Mouse (Mus musculus) hindbrain, embryonic 13.5 days (tissue): ENCODE results near the gene Gp9. TPM values are rescaled to one million over a fixed set of nuclear protein-coding genes. Genes with fewer than 3 reads are reported as not detected.
"Not testable (repeated sequence)": the region's sequence is repeated elsewhere in the genome, so short reads cannot be mapped to it uniquely, and the experiment has no call there.

Source experiments
- ATAC-seq: fragments of 200-750 bp; cut with Nextera tagmentation; 2 replicates; pipeline ENCODE4 v1.8.0; 2017; ENCODE audit warnings: moderate TSS enrichment; ENCODE audit not compliant: low FRiP score
- H3K27ac ChIP-seq: fragments of 300-500 bp; sonication (generic); 2 replicates; pipeline ENCODE4 v1.5.1; 2015; ENCODE audit warnings: inconsistent platforms, mild to moderate bottlenecking, moderate library complexity
- H3K27me3 ChIP-seq: fragments of 300-500 bp; sonication (generic); 2 replicates; pipeline ENCODE4 v1.6.1; 2015; ENCODE audit warnings: mild to moderate bottlenecking, inconsistent platforms
- H3K36me3 ChIP-seq: fragments of 300-500 bp; sonication (generic); 2 replicates; pipeline ENCODE4 v1.6.1; 2015; ENCODE audit warnings: mild to moderate bottlenecking, inconsistent platforms
- H3K4me1 ChIP-seq: fragments of 300-500 bp; sonication (generic); replicated peaks from 2 replicates; pipeline ENCODE4 v1.6.1; 2015; ENCODE audit warnings: inconsistent platforms
- H3K4me2 ChIP-seq: fragments of 300-500 bp; sonication (generic); 2 replicates; pipeline ENCODE4 v1.6.1; 2015; ENCODE audit warnings: inconsistent platforms, mild to moderate bottlenecking, moderate library complexity
- H3K4me3 ChIP-seq: fragments of 300-500 bp; sonication (generic); 2 replicates; pipeline ENCODE4 v1.5.1; 2015; ENCODE audit warnings: mild to moderate bottlenecking, inconsistent platforms
- H3K9ac ChIP-seq: fragments of 300-500 bp; sonication (generic); 2 replicates; pipeline ENCODE4 v1.6.1; 2015; ENCODE audit warnings: mild to moderate bottlenecking, inconsistent platforms
- H3K9me3 ChIP-seq: fragments of 300-500 bp; sonication (generic); 2 replicates; pipeline ENCODE4 v1.6.1; 2016; ENCODE audit warnings: inconsistent platforms
- WGBS: fragments of 180-500 bp; shearing (Covaris S2); methylation state at CpG from one replicate; pipeline ENCODE4 v1.1.7; 2015; 5-methylcytosine and 5-hydroxymethylcytosine counted together
- polyA plus RNA-seq: library from polyadenylated mRNA; unstranded; fragments of >200 nt; fragmentation: Nextera tagmentation; extraction: Ambion mirVana; gene quantifications from 2 replicates; pipeline ENCODE4 v1.2.1, GENCODE M21; 2015

Gp9 gene
- polyA plus RNA-seq, 1 experiment from 2014 or later = 1.5 TPM

DNA sequence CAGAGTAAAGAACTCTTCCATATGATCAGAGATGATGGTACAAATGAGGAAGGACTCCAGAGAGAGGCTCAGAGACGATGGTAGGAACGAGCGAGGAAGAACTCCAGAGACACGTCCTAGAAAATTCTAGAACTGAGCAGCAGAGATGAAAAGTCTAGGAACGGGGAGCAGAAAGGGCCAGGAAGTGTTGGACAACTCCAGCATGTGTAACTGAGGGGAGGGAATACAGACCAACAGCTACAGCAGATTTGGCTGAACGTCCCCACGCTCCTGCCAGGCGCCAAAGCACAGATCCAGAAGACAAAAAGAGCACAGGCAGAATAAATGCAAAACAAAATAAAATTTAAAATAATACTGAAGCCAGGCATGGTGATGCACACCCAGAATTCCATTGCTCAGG, 21.0 kb upstream of the Gp9 start:
- H3K4me1 ChIP-seq = no peaks in the 10 kb centered on the region

DNA sequence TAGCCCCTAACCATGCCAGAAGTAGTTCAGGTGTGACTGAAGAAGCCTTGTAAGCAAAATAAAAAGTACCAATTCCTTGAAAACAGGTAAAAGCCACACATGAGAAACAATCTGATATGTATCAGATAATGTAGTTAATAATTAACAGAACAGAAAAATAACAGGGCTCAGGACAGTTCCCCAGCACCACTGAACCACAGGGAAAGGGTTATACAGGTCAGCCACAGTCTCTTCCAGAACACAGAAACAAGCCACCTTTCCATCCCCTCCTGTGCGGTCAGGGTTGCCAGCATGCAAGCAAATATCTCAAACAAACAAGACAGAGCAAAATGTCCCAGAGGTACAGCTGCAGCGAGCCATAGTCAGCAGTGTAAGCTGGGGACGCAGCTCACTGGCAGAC, 18.5 kb upstream of the Gp9 start:
- H3K9ac ChIP-seq = no peak overlapping the region
- peaks cover 28% of the 10 kb centered on the region for H3K36me3 ChIP-seq
- ATAC-seq = no peak
- no peak overlapping the region for H3K4me3 ChIP-seq
- H3K4me1 ChIP-seq = no peaks in the 10 kb centered on the region
- H3K9me3 ChIP-seq = no peaks in the 10 kb centered on the region
- H3K4me2 ChIP-seq = no peak overlapping the region
- 78% methylated on average over 3 of the region's 3 CpGs for WGBS
- no peaks in the 10 kb centered on the region for H3K27me3 ChIP-seq
- H3K27ac ChIP-seq = no peak overlapping the region

More for the DNA sequence above, 21.0 kb upstream of the Gp9 start:
- Histone ChIP-seq H3K4me3 (no peak overlapping the region), H3K27ac (no peak overlapping the region), H3K36me3 (peaks cover 28% of the 10 kb centered on the region), H3K27me3 (no peaks in the 10 kb centered on the region), H3K4me2 (no peak overlapping the region), H3K9ac (no peak overlapping the region), H3K9me3 (no peaks in the 10 kb centered on the region)
- no peak for ATAC-seq
- 94% methylated on average over 8 of the region's 8 CpGs for WGBS

DNA sequence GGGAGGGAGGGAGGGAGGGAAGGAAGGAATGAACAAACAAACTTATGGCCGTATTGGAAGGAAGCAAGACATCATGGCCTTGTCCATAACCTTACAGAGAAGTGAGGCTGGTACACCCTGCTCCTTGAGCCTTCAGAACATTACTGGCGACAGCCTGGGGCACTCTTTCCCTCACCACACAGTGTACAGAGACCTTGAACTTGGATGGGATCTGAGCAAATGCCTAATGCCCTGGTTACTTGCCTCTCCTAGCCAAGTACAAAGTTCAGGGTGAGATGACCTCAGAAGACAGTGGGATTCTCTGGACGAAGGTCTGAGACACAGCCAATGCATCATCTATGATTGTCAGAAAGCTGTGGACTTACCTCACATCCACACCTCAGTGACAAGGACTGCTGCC, 18.0 kb upstream of the Gp9 start:
- Histone ChIP-seq H3K4me2 (no peak overlapping the region), H3K4me3 (no peak overlapping the region), H3K9ac (no peak overlapping the region), H3K36me3 (peaks cover 24% of the 10 kb centered on the region), H3K9me3 (no peaks in the 10 kb centered on the region), H3K4me1 (no peaks in the 10 kb centered on the region), H3K27me3 (no peaks in the 10 kb centered on the region), H3K27ac (no peak overlapping the region)
- no peak for ATAC-seq
- WGBS = 79% methylated on average over 3 of the region's 3 CpGs

DNA sequence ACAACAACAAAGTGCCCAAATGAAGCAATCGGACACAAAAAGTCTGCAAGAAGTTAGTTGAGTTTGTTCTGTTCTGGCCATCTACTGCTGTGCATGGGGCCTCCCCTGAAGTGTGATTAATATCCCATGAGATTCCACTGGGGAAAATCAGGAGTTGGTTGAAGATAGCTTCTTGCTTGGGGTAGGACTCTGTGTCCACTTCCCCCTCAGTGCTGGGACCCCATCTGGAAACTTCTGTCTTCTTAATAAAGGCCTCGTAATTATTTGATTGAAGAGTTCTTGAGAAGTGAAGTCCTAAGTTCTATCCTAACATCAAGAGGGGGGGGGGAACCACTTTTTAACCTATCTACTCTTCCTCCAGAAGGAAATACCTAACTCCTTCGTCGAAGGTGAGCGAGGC, 15.7 kb upstream of the Gp9 start:
- WGBS = 90% methylated on average over 5 of the region's 5 CpGs
- Histone ChIP-seq H3K4me2 (no peak overlapping the region), H3K4me3 (no peak overlapping the region)

DNA sequence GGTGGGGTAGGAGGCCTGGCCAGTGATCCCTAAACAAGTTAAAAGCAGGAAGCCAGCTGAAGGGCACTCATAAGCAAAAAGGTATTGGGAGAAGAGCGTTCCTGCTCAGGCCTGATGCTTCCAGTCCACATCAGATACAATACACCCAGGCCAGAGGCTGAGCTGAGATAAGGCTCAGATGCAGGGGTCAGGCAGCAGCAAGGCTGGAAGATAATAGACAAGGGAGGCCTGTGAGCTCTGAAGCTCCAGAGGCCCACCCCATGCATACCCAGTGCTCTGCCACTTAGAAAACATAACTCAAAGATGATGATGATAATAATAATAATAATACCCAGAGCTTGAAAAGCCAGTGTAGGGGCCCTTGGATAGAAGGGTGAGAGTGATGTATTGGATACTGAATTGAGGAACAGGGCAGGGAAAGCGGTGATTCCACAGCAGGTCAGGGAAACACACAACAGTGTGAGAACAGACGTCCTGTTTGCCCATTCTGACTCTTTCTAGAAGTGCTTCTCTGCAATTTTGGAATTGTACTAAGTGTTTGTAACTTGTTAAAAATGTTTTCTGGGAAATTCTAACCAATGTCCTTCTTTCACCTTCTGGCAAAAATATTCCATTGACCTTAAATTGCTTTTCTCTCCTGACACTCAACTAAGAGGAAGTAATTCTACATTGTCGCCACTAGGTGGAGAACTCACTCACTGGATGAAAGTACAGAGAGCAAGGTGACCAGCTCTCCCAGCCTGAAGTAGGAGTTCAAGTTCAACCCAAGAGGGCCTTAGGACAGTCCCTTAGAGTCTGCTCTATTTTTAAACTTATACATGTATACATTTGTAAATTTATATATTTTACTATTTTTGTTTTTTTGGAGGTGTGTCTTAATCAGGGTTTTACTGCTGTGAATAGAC, 14.2 kb upstream of the Gp9 start:
- Histone ChIP-seq H3K9me3 (no peaks in the 10 kb centered on the region; the same call in 1 of the 2 replicates), H3K27me3 (no peaks in the 10 kb centered on the region), H3K27ac (no peak overlapping the region), H3K4me3 (no peak overlapping the region), H3K4me1 (no peaks in the 10 kb centered on the region), H3K9ac (no peak overlapping the region), H3K4me2 (no peak overlapping the region), H3K36me3 (no peaks in the 10 kb centered on the region)
- WGBS = 67% methylated on average over 4 of the region's 4 CpGs
- no peak for ATAC-seq

More for the DNA sequence above, 15.7 kb upstream of the Gp9 start:
- Histone ChIP-seq H3K9ac (no peak overlapping the region), H3K36me3 (peaks cover 8% of the 10 kb centered on the region), H3K27me3 (no peaks in the 10 kb centered on the region), H3K27ac (no peak overlapping the region), H3K4me1 (no peaks in the 10 kb centered on the region), H3K9me3 (no peaks in the 10 kb centered on the region)
- no peak for ATAC-seq

DNA sequence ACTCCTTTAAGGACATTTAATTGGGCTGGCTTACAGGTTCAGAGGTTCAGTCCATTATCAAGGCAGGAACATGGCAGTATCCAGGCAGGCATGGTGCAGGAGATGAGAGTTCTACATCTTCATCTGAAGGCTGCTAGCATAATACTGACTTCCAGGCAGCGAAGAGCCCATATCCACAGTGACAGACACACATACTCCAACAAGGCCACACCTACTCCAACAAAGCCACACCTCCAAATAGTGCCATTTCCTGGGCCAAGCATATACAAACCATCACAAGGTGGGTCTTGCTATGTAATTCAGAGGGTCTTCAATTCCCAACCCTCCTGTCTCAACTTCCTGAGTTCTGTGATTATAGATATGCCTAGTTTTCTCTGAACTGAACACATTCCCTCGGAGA, 13.6 kb upstream of the Gp9 start:
- ATAC-seq, H3K4me1 ChIP-seq, H3K4me3 ChIP-seq, H3K36me3 ChIP-seq, H3K27ac ChIP-seq, H3K9me3 ChIP-seq, H3K4me2 ChIP-seq, H3K9ac ChIP-seq, H3K27me3 ChIP-seq: not testable (repeated sequence)
- 96% methylated on average over 2 of the region's 2 CpGs for WGBS

DNA sequence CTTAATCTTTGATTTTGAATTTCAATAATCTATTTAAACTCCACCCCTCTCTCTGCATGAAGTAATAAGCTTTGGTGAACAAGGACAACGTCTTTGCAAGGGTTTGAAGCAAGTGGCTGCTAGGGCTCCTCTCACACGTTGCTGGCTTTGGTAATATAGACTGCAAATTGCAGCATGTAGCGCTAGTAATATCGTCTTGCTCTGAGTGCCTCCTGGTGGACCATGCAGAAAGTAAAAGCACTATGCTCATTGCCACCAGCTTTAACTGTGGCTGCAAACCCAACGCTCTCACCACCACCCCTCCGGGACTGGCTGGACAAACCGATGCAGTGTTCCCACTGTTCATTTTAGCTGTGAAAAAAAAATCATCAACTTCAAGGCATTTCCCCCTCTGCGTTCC, 7.2 kb upstream of the Gp9 start:
- Histone ChIP-seq H3K27me3 (no peaks in the 10 kb centered on the region), H3K9ac (no peak overlapping the region), H3K36me3 (no peaks in the 10 kb centered on the region), H3K4me3 (no peak overlapping the region), H3K27ac (no peak overlapping the region), H3K4me2 (no peak overlapping the region), H3K4me1 (no peaks in the 10 kb centered on the region), H3K9me3 (no peaks in the 10 kb centered on the region; the same call in 1 of the 2 replicates)
- WGBS = 56% methylated on average over 8 of the region's 8 CpGs
- ATAC-seq = no peak

DNA sequence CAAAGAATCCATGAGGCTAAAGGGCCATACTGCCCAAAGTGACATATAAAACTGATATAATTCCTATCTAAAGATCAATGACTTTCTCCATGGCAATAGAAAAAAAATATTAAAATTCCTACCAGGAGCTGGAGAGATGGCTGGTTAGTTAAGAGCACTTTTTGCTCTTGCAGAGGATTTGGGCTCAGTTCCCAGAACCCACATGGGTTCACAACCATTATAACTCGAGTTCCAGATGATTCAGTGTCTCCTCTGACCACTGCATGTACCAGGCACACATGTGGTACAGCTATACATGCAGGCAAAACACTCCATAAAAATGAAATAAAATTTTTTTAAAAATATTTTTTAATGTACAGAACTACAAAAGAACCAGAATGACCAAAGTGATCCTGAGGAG, 3.4 kb upstream of the Gp9 start:
- H3K4me1 ChIP-seq = no peaks in the 10 kb centered on the region
- H3K27ac ChIP-seq = no peak overlapping the region
- H3K36me3 ChIP-seq = no peaks in the 10 kb centered on the region
- no peaks in the 10 kb centered on the region for H3K27me3 ChIP-seq
- no peaks in the 10 kb centered on the region for H3K9me3 ChIP-seq
- H3K9ac ChIP-seq = no peak overlapping the region
- no peak overlapping the region for H3K4me3 ChIP-seq
- no peak overlapping the region for H3K4me2 ChIP-seq
- ATAC-seq = no peak
- 44% methylated on average over 1 of the region's 1 CpGs for WGBS

DNA sequence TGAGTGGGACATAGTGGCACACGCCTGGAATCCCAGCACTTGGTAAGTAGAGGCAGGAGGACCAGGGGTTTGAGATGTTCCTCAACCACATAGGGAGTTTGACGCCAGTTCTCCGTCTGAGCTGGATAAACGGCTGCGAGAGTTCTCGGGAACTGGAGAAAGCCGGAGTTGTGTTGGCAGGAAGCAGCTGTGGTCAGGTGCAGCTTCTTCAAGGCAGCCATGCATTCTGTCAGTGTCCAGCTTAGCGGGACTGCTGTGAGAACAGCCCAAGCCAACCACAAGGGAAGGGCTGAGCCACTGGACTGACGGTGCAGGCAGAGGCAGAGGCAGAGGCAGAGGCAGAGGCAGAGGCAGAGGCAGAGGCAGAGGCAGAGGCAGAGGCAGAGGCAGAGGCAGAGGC, 3.0 kb upstream of the Gp9 start:
- no peaks in the 10 kb centered on the region for H3K4me1 ChIP-seq
- H3K9ac ChIP-seq = no peak overlapping the region
- H3K9me3 ChIP-seq = no peaks in the 10 kb centered on the region
- H3K4me2 ChIP-seq = no peak overlapping the region
- no peak for ATAC-seq
- no peak overlapping the region for H3K27ac ChIP-seq
- H3K4me3 ChIP-seq = no peak overlapping the region
- no peaks in the 10 kb centered on the region for H3K27me3 ChIP-seq
- WGBS = 89% methylated on average over 9 of the region's 9 CpGs
- H3K36me3 ChIP-seq = no peaks in the 10 kb centered on the region

DNA sequence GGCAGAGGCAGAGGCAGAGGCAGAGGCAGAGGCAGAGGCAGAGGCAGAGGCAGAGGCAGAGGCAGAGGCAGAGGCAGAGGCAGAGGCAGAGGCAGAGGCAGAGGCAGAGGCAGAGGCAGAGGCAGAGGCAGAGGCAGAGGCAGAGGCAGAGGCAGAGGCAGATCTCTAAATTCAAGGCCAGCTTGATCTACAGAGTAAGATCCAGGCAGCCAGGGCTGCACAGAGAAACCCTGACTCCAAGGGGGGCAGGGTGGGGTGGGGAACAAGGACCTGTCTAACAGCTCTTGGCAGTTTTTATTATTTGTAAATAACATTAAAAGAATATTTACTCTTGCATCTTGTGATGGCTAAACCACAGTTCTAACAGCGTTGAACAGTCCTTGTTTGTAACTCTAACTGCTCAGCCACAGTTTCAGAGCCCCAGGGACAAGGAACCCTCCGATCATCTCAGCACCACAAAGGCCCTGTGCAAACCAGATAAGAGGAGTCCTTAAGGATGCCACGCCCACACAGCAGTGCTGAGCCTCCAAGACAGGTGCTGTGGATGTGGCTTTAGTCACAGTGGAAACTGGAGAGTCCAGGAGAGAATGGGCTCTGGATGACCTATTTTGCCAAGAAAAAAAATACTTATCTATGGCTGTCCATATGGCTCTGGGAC, 2.2 kb upstream of the Gp9 start:
- H3K9me3 ChIP-seq = no peaks in the 10 kb centered on the region
- no peaks in the 10 kb centered on the region for H3K36me3 ChIP-seq
- no peak overlapping the region for H3K27ac ChIP-seq
- WGBS = 79% methylated on average over 3 of the region's 3 CpGs
- H3K4me2 ChIP-seq = no peak overlapping the region
- H3K9ac ChIP-seq = no peak overlapping the region
- no peak overlapping the region for H3K4me3 ChIP-seq
- no peaks in the 10 kb centered on the region for H3K27me3 ChIP-seq
- H3K4me1 ChIP-seq = no peaks in the 10 kb centered on the region
- no peak for ATAC-seq

DNA sequence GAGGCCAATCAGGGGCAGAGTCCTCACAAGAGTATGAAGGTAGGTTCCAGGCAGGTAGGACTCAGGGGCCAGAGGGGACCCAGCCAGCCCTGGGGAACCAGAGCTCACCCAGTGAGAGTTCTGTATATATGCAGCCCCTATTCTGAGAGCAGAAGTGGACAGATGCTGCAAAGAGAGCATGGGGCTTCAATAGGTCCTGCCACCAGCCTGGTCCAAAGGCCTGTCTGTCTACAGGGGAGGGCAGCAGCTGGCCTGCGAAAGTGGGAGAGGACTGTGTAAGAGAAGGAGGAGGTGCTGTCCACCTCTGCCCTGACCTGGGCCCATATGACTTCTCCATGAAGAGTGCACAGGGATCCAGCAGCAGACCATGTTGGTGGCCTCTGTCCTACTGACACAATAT, 1.2 kb upstream of the Gp9 start:
- H3K36me3 ChIP-seq = no peaks in the 10 kb centered on the region
- ATAC-seq = no peak
- H3K9ac ChIP-seq = no peak overlapping the region
- no peaks in the 10 kb centered on the region for H3K27me3 ChIP-seq
- no peaks in the 10 kb centered on the region for H3K4me1 ChIP-seq
- H3K4me2 ChIP-seq = no peak overlapping the region
- H3K9me3 ChIP-seq = no peaks in the 10 kb centered on the region
- no peak overlapping the region for H3K27ac ChIP-seq
- 100% methylated on average over 1 of the region's 1 CpGs for WGBS
- H3K4me3 ChIP-seq = no peak overlapping the region

DNA sequence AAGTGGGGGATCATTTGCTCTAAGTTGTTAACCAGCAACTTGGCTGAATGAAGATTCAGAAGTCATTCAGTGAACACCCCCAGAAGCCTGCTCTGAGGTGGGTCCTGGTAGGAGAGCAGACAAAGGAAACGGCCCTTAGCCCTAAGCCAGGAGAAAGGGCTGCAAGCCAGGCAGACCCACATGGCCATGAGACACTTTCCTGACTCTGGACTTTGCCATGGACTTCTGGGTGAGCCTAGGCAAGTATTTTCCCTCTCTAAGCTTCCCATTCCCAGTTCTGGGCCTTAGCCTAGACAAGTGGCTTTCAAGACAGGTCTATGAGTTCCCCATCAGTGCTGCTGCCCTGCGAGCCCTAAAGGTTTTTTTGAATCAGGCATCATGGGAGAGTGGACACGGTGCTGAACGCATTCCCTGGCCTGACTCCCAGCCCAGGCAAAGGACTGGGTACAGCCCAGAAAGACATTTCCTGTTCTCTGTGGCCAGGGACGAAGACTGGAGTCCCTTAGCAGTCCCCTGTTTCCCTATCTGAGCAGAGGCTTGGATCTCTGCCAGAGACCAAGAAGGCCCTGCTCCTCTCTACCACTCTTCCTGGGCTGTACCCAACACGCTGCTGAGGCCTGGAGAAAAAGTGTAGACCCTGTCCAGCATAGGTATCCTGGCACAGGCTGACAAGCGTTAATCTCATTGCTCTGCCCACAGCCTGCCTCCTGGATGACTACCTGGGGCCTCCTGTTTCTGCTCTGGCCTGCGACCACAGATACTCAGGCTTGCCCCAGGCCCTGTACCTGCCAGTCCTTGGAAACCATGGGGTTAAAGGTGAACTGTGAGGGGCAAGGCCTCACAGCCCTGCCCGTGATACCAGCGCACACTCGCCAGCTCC, 662 bp downstream of the Gp9 start:
- H3K9me3 ChIP-seq = no peaks in the 10 kb centered on the region
- no peak overlapping the region for H3K4me3 ChIP-seq
- no peaks in the 10 kb centered on the region for H3K27me3 ChIP-seq
- no peaks in the 10 kb centered on the region for H3K4me1 ChIP-seq
- no peak overlapping the region for H3K27ac ChIP-seq
- no peak overlapping the region for H3K9ac ChIP-seq
- no peak overlapping the region for H3K4me2 ChIP-seq
- 82% methylated on average over 11 of the region's 11 CpGs for WGBS
- H3K36me3 ChIP-seq = no peaks in the 10 kb centered on the region
- no peak for ATAC-seq
